Mouse (Mus musculus): ENCODE data around the gene Cyb5r2.
A peak's percentile ranks its signal among the peaks of the same experiment; 100 is the strongest.

Gene Cyb5r2

GRCm38 (mm10) chr7:107757308-107758151 lies at the start of gene Cyb5r2:
Gene Cyb5r2, minus strand, starts transcription at chr7:107758032.
- peak; percentile 17 for DNase-seq

DNA sequence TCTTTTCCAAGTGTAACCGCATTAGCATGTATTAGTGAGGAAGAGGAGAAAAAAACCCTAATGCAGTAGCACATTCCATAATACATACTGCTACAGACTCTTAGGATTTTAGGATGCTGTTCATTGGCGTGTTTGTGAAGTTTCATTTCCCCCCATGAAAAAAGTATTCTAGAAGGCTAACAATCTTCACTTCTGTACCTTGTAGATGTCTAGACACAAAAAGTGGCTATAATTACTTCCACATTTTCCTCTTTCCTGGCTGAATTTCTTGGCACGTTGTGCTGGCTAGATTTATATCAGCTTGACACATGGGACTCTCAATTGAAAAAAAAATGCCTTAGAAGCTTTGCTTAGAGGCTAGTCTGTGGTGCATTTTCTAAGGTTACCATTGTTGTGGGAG lies 44.3 kb upstream of the Cyb5r2 start:
- DNase-seq: no peak

- DNase-seq: no peak
These were observed 43.3 kb upstream of the Cyb5r2 start, which contains the start of gene Ovch2 for GRCm38 (mm10) chr7:107801108-107801507. Gene Ovch2, minus strand, starts transcription at chr7:107801208.

GRCm38 (mm10) chr7:107796500-107796899 lies 38.7 kb upstream of the Cyb5r2 start:
- no peak for DNase-seq

DNA sequence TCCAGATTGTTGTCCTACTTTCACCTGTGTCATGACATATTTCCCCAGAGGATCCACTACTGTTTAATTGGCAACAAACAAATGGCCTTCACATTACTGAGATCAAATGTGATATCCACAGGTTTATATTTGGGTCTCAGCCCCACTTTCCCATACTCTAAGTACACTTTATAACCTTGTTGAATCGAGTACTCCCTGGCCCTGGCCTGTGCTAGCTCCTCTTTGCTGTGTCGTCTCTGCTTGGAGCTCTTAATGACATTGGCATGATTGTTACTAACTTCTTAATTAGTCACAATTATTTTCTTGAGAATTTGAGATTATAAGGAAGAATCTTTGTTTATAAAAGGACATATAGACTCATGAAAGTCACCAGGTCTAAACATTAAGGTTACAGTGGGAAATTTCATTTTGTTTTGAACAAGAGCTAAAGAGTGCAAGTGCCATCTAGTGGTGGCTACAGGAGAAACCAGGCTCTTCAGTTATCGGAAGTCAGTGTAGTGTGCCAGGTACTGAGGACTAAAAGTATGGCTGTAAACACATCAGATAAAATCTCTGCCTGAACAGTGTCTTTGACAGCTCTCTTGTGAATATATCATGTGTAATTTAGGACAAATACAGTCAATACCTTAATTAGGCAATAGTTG lies 30.3 kb upstream of the Cyb5r2 start:
- peak; percentile 40 for DNase-seq

- peak; percentile 18 for DNase-seq
These were observed 21.8 kb upstream of the Cyb5r2 start for GRCm38 (mm10) chr7:107779611-107780010.

GRCm38 (mm10) chr7:107778216-107778615 lies 20.4 kb upstream of the Cyb5r2 start:
- DNase-seq: no peak

GRCm38 (mm10) chr7:107770812-107771211 lies 13.0 kb upstream of the Cyb5r2 start:
- DNase-seq: no peak

- DNase-seq: no peak
These were observed 1.1 kb downstream of the Cyb5r2 start for GRCm38 (mm10) chr7:107756748-107757147.

DNA sequence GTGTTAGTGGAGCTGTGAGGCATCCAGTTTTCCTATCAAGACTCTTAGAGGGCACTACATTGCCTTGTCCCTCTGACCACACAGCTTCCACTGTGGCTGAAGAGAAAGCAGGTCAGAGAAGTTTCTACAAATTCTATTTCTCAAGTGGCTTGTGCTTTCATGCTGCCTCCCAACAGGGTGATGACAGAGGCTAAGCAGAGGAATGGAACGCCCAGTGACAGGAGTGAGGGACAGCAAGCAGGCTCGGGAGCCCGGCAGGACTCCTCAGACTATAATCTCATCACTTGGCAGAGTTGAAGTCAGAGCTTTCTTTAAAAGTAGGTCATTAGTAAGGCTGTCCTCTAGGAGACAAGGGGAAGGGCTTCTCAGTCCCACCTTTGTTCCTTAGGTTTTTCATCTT lies 1.9 kb downstream of the Cyb5r2 start:
- no peak for DNase-seq

GRCm38 (mm10) chr7:107752031-107752520 lies 5.8 kb downstream of the Cyb5r2 start:
- no peak for DNase-seq

GRCm38 (mm10) chr7:107749721-107750120 lies 8.1 kb downstream of the Cyb5r2 start:
- no peak for DNase-seq

DNA sequence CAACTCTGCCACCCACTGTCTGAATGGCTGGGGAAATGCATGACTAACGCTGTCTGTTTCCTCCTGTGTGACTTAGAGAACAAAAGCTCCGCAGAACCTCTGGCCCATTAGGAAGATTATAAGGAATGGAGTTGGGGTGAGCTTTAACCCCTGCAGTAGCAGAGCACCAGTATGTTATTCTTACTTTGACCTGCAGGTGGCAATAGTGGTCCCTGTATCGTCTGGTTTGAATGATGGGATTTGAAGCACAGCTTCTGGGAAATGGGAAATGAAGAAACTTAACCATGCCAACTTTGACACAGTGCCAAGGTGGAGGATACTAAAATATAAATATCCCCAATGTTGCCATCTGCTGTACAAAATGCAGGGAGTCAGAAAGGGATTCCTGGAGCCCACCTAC lies 8.6 kb downstream of the Cyb5r2 start:
- DNase-seq: peak; percentile 32

GRCm38 (mm10) chr7:107747954-107748353 lies 9.9 kb downstream of the Cyb5r2 start:
- DNase-seq: peak; percentile 61

DNA sequence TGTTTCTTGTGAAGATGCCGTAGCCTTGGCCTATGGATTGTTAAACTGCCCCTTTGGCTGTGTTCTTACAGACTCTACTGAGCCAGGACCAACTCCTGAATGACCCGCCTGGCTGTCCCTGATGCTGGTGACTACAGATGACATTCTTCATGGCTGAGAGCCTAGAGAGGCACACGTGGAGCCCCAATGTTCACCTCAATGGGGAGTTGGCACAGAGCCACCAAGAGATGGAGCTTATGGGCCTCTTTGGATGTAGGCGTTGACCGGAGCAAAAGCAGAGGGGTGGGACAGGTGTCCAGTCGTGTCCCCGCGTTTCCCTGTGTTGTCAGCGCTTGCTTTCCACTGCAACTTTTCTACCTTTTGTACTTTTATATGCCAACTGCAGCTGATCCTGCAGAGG lies 10.4 kb downstream of the Cyb5r2 start:
- DNase-seq: no peak

- no peak for DNase-seq
These were observed 11.8 kb downstream of the Cyb5r2 start for GRCm38 (mm10) chr7:107746036-107746435.

GRCm38 (mm10) chr7:107745111-107745510 lies 12.7 kb downstream of the Cyb5r2 start:
- DNase-seq: no peak

DNA sequence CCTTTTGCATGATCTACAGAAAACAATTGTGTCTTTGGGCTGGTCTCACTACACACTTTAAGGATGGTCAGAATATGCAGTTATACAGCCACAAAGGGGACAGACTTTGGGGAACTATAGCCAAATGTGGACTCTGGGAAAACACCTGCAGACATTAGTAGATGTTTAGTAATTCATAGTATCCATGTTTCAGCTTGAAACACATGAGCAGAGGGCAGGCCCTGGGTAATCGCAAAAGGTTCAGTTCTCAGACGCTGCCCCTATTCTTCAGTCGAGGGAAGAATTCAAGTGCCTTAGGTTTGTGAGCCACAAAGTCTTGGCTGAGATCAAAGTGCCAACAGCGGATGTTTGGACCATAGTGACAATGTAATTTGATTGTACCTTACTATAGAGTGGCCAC lies 13.4 kb downstream of the Cyb5r2 start:
- no peak for DNase-seq

- DNase-seq: no peak
These were observed 14.8 kb downstream of the Cyb5r2 start for GRCm38 (mm10) chr7:107742963-107743465.

GRCm38 (mm10) chr7:107738726-107739125 lies 19.1 kb downstream of the Cyb5r2 start:
- peak; percentile 13 for DNase-seq

- DNase-seq: no peak
These were observed 24.7 kb downstream of the Cyb5r2 start for GRCm38 (mm10) chr7:107733162-107733561.

- no peak for DNase-seq
These were observed 27.2 kb downstream of the Cyb5r2 start for GRCm38 (mm10) chr7:107730587-107730986.

DNA sequence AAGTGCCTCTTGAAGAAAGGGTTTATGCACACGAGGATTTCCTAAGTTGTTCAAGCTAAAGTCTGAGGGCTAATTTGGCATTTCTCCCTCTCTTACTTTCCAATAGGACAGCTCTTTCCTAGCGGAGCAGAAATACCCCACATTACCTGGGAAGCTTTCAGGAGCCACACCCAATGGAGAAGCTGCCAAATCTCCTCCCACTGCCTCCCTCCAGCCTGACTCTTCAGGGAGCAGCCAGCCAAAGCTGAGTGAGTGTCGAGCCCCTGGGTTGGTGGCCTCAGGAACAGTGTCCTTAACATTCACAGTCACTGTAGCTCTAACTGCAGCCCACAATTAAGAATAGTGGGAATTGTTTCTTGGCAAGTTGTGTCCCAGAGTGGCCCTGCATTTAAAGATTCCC lies 30.3 kb downstream of the Cyb5r2 start:
- peak; percentile 69 for DNase-seq

GRCm38 (mm10) chr7:107722536-107722935 lies 35.3 kb downstream of the Cyb5r2 start:
- no peak for DNase-seq
